Mouse (Mus musculus) cerebellum, adult (tissue): ENCODE data around the gene Ppp1r18.
"Not testable (repeated sequence)": the region's sequence is repeated elsewhere in the genome, so short reads cannot be mapped to it uniquely, and the experiment has no call there.

Experiments used
- ATAC-seq: cut with Nextera tagmentation; 2 replicates; pipeline ENCODE4 v1.9.2; 2017; ENCODE audit warnings: mild to moderate bottlenecking, moderate library complexity, mixed read lengths; ENCODE audit not compliant: insufficient number of reproducible peaks, low FRiP score, low TSS enrichment

Ppp1r18 gene

GRCm38 (mm10) chr17:35836178-35836965 lies 29.0 kb upstream of the Ppp1r18 start:
- ATAC-seq, result no peak

GRCm38 (mm10) chr17:35836991-35837422 lies 28.4 kb upstream of the Ppp1r18 start:
- no peak for ATAC-seq

- no peak for ATAC-seq
These were observed 27.9 kb upstream of the Ppp1r18 start for GRCm38 (mm10) chr17:35837487-35837886.

- ATAC-seq, result peak; percentile 64
These were observed 27.3 kb upstream of the Ppp1r18 start, which contains the start of gene Tubb5 for GRCm38 (mm10) chr17:35838122-35838544. Gene Tubb5 (minus strand): TSS chr17:35838306.

GRCm38 (mm10) chr17:35838570-35838969 lies 26.8 kb upstream of the Ppp1r18 start:
- ATAC-seq, result no peak

GRCm38 (mm10) chr17:35839002-35839401 lies 26.4 kb upstream of the Ppp1r18 start:
- ATAC-seq, result not testable (repeated sequence)

- no peak for ATAC-seq
These were observed 24.8 kb upstream of the Ppp1r18 start for GRCm38 (mm10) chr17:35840561-35840960.

- ATAC-seq, result peak; percentile 94
These were observed 24.1 kb upstream of the Ppp1r18 start, which contains the start of gene Mdc1 for GRCm38 (mm10) chr17:35841076-35841950. Gene Mdc1 (plus strand): TSS chr17:35841515.

GRCm38 (mm10) chr17:35842006-35842405 lies 23.4 kb upstream of the Ppp1r18 start:
- ATAC-seq, result no peak

- ATAC-seq, result no peak
These were observed 21.9 kb upstream of the Ppp1r18 start for GRCm38 (mm10) chr17:35843514-35843913.

GRCm38 (mm10) chr17:35848112-35848511 lies 17.3 kb upstream of the Ppp1r18 start:
- ATAC-seq, result no peak

GRCm38 (mm10) chr17:35850974-35851373 lies 14.4 kb upstream of the Ppp1r18 start:
- no peak for ATAC-seq

GRCm38 (mm10) chr17:35859371-35859770 lies 6.0 kb upstream of the Ppp1r18 start:
- no peak for ATAC-seq

GRCm38 (mm10) chr17:35859835-35860234 lies 5.6 kb upstream of the Ppp1r18 start:
- no peak for ATAC-seq

GRCm38 (mm10) chr17:35860831-35861197 lies 4.6 kb upstream of the Ppp1r18 start:
- no peak for ATAC-seq

- peak; percentile 94 for ATAC-seq
These were observed 4.1 kb upstream of the Ppp1r18 start, which contains the start of gene Nrm for GRCm38 (mm10) chr17:35861198-35861857. Gene Nrm (plus strand): TSS chr17:35861318.

- ATAC-seq, result no peak
These were observed 500 bp upstream of the Ppp1r18 start for GRCm38 (mm10) chr17:35864832-35865353.

- ATAC-seq, result no peak
These were observed 963 bp downstream of the Ppp1r18 start for GRCm38 (mm10) chr17:35866281-35866831.

GRCm38 (mm10) chr17:35866911-35867890 lies 1.8 kb downstream of the Ppp1r18 start:
- ATAC-seq, result no peak
